Mouse (Mus musculus): Measurements from ENCODE around the gene Ccdc162. TPM values are rescaled to one million over a fixed set of nuclear protein-coding genes. Genes with fewer than 3 reads are reported as not detected.

Gene Ccdc162
- polyA plus RNA-seq, 1 experiment from 2014 or later: 2.2 TPM

- ATAC-seq: peak; percentile 97
- peak; percentile 97 for DNase-seq (ENCODE audit: low spot score)
- Histone ChIP-seq H3K9me3 (ENCODE audit: low read length) (no peaks in the 10 kb centered on the region), H3K27ac (ENCODE audit: low read length) (peak within 1 kb of the TSS; percentile 80), H3K36me3 (ENCODE audit: insufficient read depth, low read length) (peaks cover 21% of the 10 kb centered on the region), H3K9ac (replicated peaks; ENCODE audit: low read depth) (peak within 1 kb of the TSS; percentile 58), H3K27me3 (replicated peaks; ENCODE audit: insufficient read depth, low read length) (no peaks in the 10 kb centered on the region), H3K4me3 (ENCODE audit: low read depth, low read length) (peak within 1 kb of the TSS; percentile 68), H3K4me1 (ENCODE audit: insufficient read depth, low read depth, low read length) (peaks cover 5% of the 10 kb centered on the region; the same call in 1 of the 2 replicates), H3K4me2 (replicated peaks; ENCODE audit: low read depth, low read length) (peak within 1 kb of the TSS; percentile 98)
- under 1% methylated on average over 50 of the region's 50 CpGs for WGBS
- TF ChIP-seq CTCF (IDR thresholded peaks at IDR 0.05) (peak; percentile 33), EP300 (IDR thresholded peaks at IDR 0.05) (no peak)
These were observed 226.5 kb downstream of the Ccdc162 start, which contains the start of the genes Smpd2 and Ppil6 for GRCm38 (mm10) chr10:41489708-41490517. Gene Smpd2, minus strand, starts transcription at chr10:41490369. Gene Ppil6, plus strand, starts transcription at chr10:41490439.

- 0 out of 2 replicates have a peak, but pooled peaks have one; percentile 1 for ATAC-seq
These were observed 227.1 kb downstream of the Ccdc162 start for GRCm38 (mm10) chr10:41489294-41489693.

GRCm38 (mm10) chr10:41488877-41489276 is 227.6 kb downstream of the Ccdc162 start:
- no peak for ATAC-seq
- WGBS: 22% methylated on average over 7 of the region's 7 CpGs

More at GRCm38 (mm10) chr10:41489294-41489693, 227.1 kb downstream of the Ccdc162 start:
- Histone ChIP-seq H3K4me3 (ENCODE audit: low read depth, low read length) (peak overlapping the region; percentile 68), H3K9ac (replicated peaks; ENCODE audit: low read depth) (peak overlapping the region; percentile 54), H3K4me2 (replicated peaks; ENCODE audit: low read depth, low read length) (peak overlapping the region; percentile 98), H3K27ac (ENCODE audit: low read length) (peak overlapping the region; percentile 80; the same call in 1 of the 2 replicates), H3K27me3 (replicated peaks; ENCODE audit: insufficient read depth, low read length) (no peaks in the 10 kb centered on the region), H3K36me3 (ENCODE audit: insufficient read depth, low read length) (peaks cover 27% of the 10 kb centered on the region), H3K9me3 (ENCODE audit: low read length) (no peaks in the 10 kb centered on the region), H3K4me1 (ENCODE audit: insufficient read depth, low read depth, low read length) (peaks cover 5% of the 10 kb centered on the region; the same call in 1 of the 2 replicates)
- DNase-seq (ENCODE audit: low spot score): peak; percentile 29
- 20% methylated on average over 8 of the region's 8 CpGs for WGBS
- TF ChIP-seq EP300 (IDR thresholded peaks at IDR 0.05) (no peak), CTCF (IDR thresholded peaks at IDR 0.05) (peak; percentile 21; the same call in 1 of the 2 replicates)

More at GRCm38 (mm10) chr10:41488877-41489276, 227.6 kb downstream of the Ccdc162 start:
- Histone ChIP-seq H3K4me2 (replicated peaks; ENCODE audit: low read depth, low read length) (peak overlapping the region; percentile 98), H3K4me1 (ENCODE audit: insufficient read depth, low read depth, low read length) (peaks cover 5% of the 10 kb centered on the region; the same call in 1 of the 2 replicates), H3K4me3 (ENCODE audit: low read depth, low read length) (peak overlapping the region; percentile 68), H3K27me3 (replicated peaks; ENCODE audit: insufficient read depth, low read length) (no peaks in the 10 kb centered on the region), H3K9me3 (ENCODE audit: low read length) (no peaks in the 10 kb centered on the region), H3K36me3 (ENCODE audit: insufficient read depth, low read length) (peaks cover 29% of the 10 kb centered on the region), H3K9ac (replicated peaks; ENCODE audit: low read depth) (no peak overlapping the region), H3K27ac (ENCODE audit: low read length) (no peak overlapping the region)
- no peak for TF ChIP-seq CTCF (IDR thresholded peaks at IDR 0.05)
- TF ChIP-seq EP300 (IDR thresholded peaks at IDR 0.05): no peak
- peak; percentile 66 for DNase-seq (ENCODE audit: low spot score)

Small RNA genes within 50 kb of the gene (microRNA-seq; reads per million reads assigned to microRNA genes)
- gene Mir3473b: not detected

Other genes with a start within 250 kb of the Ccdc162 start
- 22.8 and 27.9 TPM in 2 replicates for gene Mical1, start 240.3 kb downstream of the Ccdc162 start, polyA plus RNA-seq (2015; fragmentation: Nextera tagmentation; extraction: Ambion mirVana)
- 54.9 and 58.6 TPM in 2 replicates for gene Smpd2, start 226.3 kb downstream of the Ccdc162 start, polyA plus RNA-seq (2015; fragmentation: Nextera tagmentation; extraction: Ambion mirVana)
- 11.1 and 11.7 TPM in 2 replicates for gene Ppil6, start 226.2 kb downstream of the Ccdc162 start, polyA plus RNA-seq (2015; fragmentation: Nextera tagmentation; extraction: Ambion mirVana)
- 130 and 135 TPM in 2 replicates for gene Cd164, start 197.2 kb downstream of the Ccdc162 start, polyA plus RNA-seq (2015; fragmentation: Nextera tagmentation; extraction: Ambion mirVana)
- 5.9 and 6.3 TPM in 2 replicates for gene Cep57l1, start 93.2 kb upstream of the Ccdc162 start, polyA plus RNA-seq (2015; fragmentation: Nextera tagmentation; extraction: Ambion mirVana)
- gene Sesn1, start 93.3 kb upstream of the Ccdc162 start, polyA plus RNA-seq (2015; fragmentation: Nextera tagmentation; extraction: Ambion mirVana): 26.5 and 36.6 TPM in 2 replicates

Measured in lung, postnatal 0 days (tissue).